Mouse (Mus musculus) bone marrow, adult 2 months (tissue): Measurements from ENCODE around the gene Cdk17. TPM values are rescaled to one million over a fixed set of nuclear protein-coding genes. Genes with fewer than 3 reads are reported as not detected.

Experiments used
- H3K27ac ChIP-seq: fragments of 200-500 bp; 2 replicates; pipeline ENCODE4 v1.5.1; 2012; ENCODE audit warnings: low read depth, mild to moderate bottlenecking, control low read depth, inconsistent platforms, low read length; ENCODE audit not compliant: control insufficient read depth, poor library complexity, insufficient read depth
- H3K4me1 ChIP-seq: fragments of 200-500 bp; 2 replicates; pipeline ENCODE4 v1.6.1; 2011; ENCODE audit warnings: low read length; ENCODE audit not compliant: control insufficient read depth, insufficient read depth
- H3K4me3 ChIP-seq: fragments of 200-500 bp; replicated peaks from 2 replicates; pipeline ENCODE3; 2011; ENCODE audit warnings: mild to moderate bottlenecking, low read depth, low read length, control low read depth; ENCODE audit not compliant: control insufficient read depth
- CTCF ChIP-seq: fragments of 200-500 bp; IDR thresholded peaks from 2 replicates; pipeline ENCODE4 v1.5.1; 2011; ENCODE audit warnings: low read length, control low read depth; ENCODE audit not compliant: control insufficient read depth, insufficient read depth
- POLR2A ChIP-seq: fragments of 200-500 bp; IDR thresholded peaks from 2 replicates; pipeline ENCODE4 v1.6.1; 2011; ENCODE audit warnings: low read depth, mild to moderate bottlenecking, control low read depth, low read length, borderline replicate concordance; ENCODE audit not compliant: control insufficient read depth
- WGBS: fragments of 180-500 bp; shearing (Covaris S2); methylation state at CpG from one replicate; pipeline ENCODE4 v1.1.7; 2018; 5-methylcytosine and 5-hydroxymethylcytosine counted together
- polyA plus RNA-seq: library from polyadenylated mRNA; stranded (reverse); fragments of >200 nt; gene quantifications from 2 replicates; pipeline ENCODE4 v1.2.4, GENCODE M21; 2011; ENCODE audit warnings: low replicate concordance; ENCODE audit not compliant: missing spikeins, insufficient read depth, insufficient read length

Gene Cdk17
- polyA plus RNA-seq, 1 experiment, result 19.5 TPM

GRCm38 (mm10) chr10:93188440-93188999, 27.8 kb downstream of the Cdk17 start:
- no peak overlapping the region for H3K4me3 ChIP-seq
- TF ChIP-seq CTCF (no peak), POLR2A (no peak)
- peaks cover 6% of the 10 kb centered on the region for H3K4me1 ChIP-seq
- H3K27ac ChIP-seq, result no peak overlapping the region
- WGBS, result 77% methylated on average over 10 of the region's 10 CpGs

GRCm38 (mm10) chr10:93190475-93191262, 30.0 kb downstream of the Cdk17 start:
- H3K4me1 ChIP-seq, result peaks cover 6% of the 10 kb centered on the region
- WGBS, result 19% methylated on average over 8 of the region's 8 CpGs
- H3K27ac ChIP-seq, result peak overlapping the region; percentile 72
- H3K4me3 ChIP-seq, result no peak overlapping the region
- TF ChIP-seq CTCF (no peak), POLR2A (no peak)

GRCm38 (mm10) chr10:93197092-93197491, 36.4 kb downstream of the Cdk17 start:
- no peaks in the 10 kb centered on the region; the same call in 1 of the 2 replicates for H3K4me1 ChIP-seq
- no peak overlapping the region for H3K4me3 ChIP-seq
- WGBS, result 97% methylated on average over 6 of the region's 6 CpGs
- no peak overlapping the region for H3K27ac ChIP-seq
- no peak for TF ChIP-seq CTCF
- no peak for TF ChIP-seq POLR2A

GRCm38 (mm10) chr10:93198958-93199357, 38.3 kb downstream of the Cdk17 start:
- Histone ChIP-seq H3K4me1 (no peaks in the 10 kb centered on the region; the same call in 1 of the 2 replicates), H3K27ac (no peak overlapping the region), H3K4me3 (no peak overlapping the region)
- 65% methylated on average over 3 of the region's 3 CpGs for WGBS
- TF ChIP-seq CTCF (no peak), POLR2A (no peak)

GRCm38 (mm10) chr10:93201846-93202458, 41.3 kb downstream of the Cdk17 start:
- TF ChIP-seq POLR2A, result no peak
- TF ChIP-seq CTCF, result no peak
- 81% methylated on average over 6 of the region's 6 CpGs for WGBS
- Histone ChIP-seq H3K4me1 (peaks cover 1% of the 10 kb centered on the region; the same call in 1 of the 2 replicates), H3K4me3 (no peak overlapping the region), H3K27ac (no peak overlapping the region)

GRCm38 (mm10) chr10:93205287-93205956, 44.7 kb downstream of the Cdk17 start:
- Histone ChIP-seq H3K4me1 (peaks cover 6% of the 10 kb centered on the region; the same call in 1 of the 2 replicates), H3K27ac (no peak overlapping the region), H3K4me3 (no peak overlapping the region)
- WGBS, result 87% methylated on average over 4 of the region's 4 CpGs
- TF ChIP-seq CTCF, result no peak
- TF ChIP-seq POLR2A, result no peak

- no peak for TF ChIP-seq POLR2A
- TF ChIP-seq CTCF, result no peak
- H3K4me1 ChIP-seq, result peaks cover 6% of the 10 kb centered on the region; the same call in 1 of the 2 replicates
- WGBS, result 36% methylated on average over 5 of the region's 5 CpGs
- no peak overlapping the region for H3K4me3 ChIP-seq
- H3K27ac ChIP-seq, result no peak overlapping the region
These were observed 46.5 kb downstream of the Cdk17 start for GRCm38 (mm10) chr10:93207176-93207575.

- no peak for TF ChIP-seq CTCF
- TF ChIP-seq POLR2A, result no peak
- Histone ChIP-seq H3K27ac (no peak overlapping the region), H3K4me3 (no peak overlapping the region), H3K4me1 (peaks cover 3% of the 10 kb centered on the region; the same call in 1 of the 2 replicates)
- WGBS, result 83% methylated on average over 2 of the region's 2 CpGs
These were observed 52.0 kb downstream of the Cdk17 start for GRCm38 (mm10) chr10:93212699-93213098.

- H3K4me1 ChIP-seq, result peaks cover 3% of the 10 kb centered on the region; the same call in 1 of the 2 replicates
- no peak overlapping the region for H3K27ac ChIP-seq
- 63% methylated on average over 7 of the region's 7 CpGs for WGBS
- TF ChIP-seq POLR2A (no peak), CTCF (no peak)
- H3K4me3 ChIP-seq, result no peak overlapping the region
These were observed 52.7 kb downstream of the Cdk17 start for GRCm38 (mm10) chr10:93213339-93213738.
